Mouse (Mus musculus) layer of hippocampus, adult 18-20 months (tissue): ENCODE measurements around the gene Gpat2. TPM values are rescaled to one million over a fixed set of nuclear protein-coding genes. Genes with fewer than 3 reads are reported as not detected.

Experiments used
- DNase-seq, 2 experiments: peaks; one replicate each; pipeline ENCODE4 v3.0.0; 2022; ENCODE audit warnings: low spot score in 2 of 2
- total RNA-seq, 2 experiments: library from RNA; stranded (reverse); gene quantifications; 2 replicates each; pipeline ENCODE4 v1.2.3; 2021

Gpat2 gene
- total RNA-seq, 2 experiments from 2014 or later = 0.42 TPM; not detected in 1

- no peak for DNase-seq
Measured at GRCm38 (mm10) chr2:127437697-127438096, 12.7 kb downstream of the Gpat2 start.

- DNase-seq = peak; percentile 83 to 93
Measured at GRCm38 (mm10) chr2:127444055-127444789, 19.2 kb downstream of the Gpat2 start, which contains the start of gene Fahd2a. Fahd2a (minus strand) TSS chr2:127444565.

GRCm38 (mm10) chr2:127446847-127447246 lies 21.8 kb downstream of the Gpat2 start:
- no peak for DNase-seq

- DNase-seq = no peak
Measured at GRCm38 (mm10) chr2:127449691-127450090, 24.7 kb downstream of the Gpat2 start.

- DNase-seq = no peak
Measured at GRCm38 (mm10) chr2:127451748-127452147, 26.7 kb downstream of the Gpat2 start.

GRCm38 (mm10) chr2:127453141-127453540 lies 28.1 kb downstream of the Gpat2 start:
- DNase-seq = no peak

GRCm38 (mm10) chr2:127453764-127454163 lies 28.8 kb downstream of the Gpat2 start:
- peak; percentile 42 to 78 for DNase-seq

GRCm38 (mm10) chr2:127459341-127459740 lies 34.3 kb downstream of the Gpat2 start:
- no peak for DNase-seq

- no peak for DNase-seq
Measured at GRCm38 (mm10) chr2:127461351-127461750, 36.4 kb downstream of the Gpat2 start.

GRCm38 (mm10) chr2:127462314-127462713 lies 37.3 kb downstream of the Gpat2 start:
- DNase-seq = peak; percentile 50 to 72

GRCm38 (mm10) chr2:127470183-127470582 lies 45.2 kb downstream of the Gpat2 start:
- no peak for DNase-seq

GRCm38 (mm10) chr2:127470661-127471060 lies 45.7 kb downstream of the Gpat2 start:
- no peak for DNase-seq

GRCm38 (mm10) chr2:127471281-127471680 lies 46.3 kb downstream of the Gpat2 start:
- DNase-seq = no peak

- no peak for DNase-seq
Measured at GRCm38 (mm10) chr2:127472279-127472678, 47.3 kb downstream of the Gpat2 start.

- DNase-seq = no peak
Measured at GRCm38 (mm10) chr2:127479210-127479609, 54.2 kb downstream of the Gpat2 start.

- no peak for DNase-seq
Measured at GRCm38 (mm10) chr2:127479763-127480162, 54.8 kb downstream of the Gpat2 start.

GRCm38 (mm10) chr2:127481841-127482532 lies 57.0 kb downstream of the Gpat2 start:
- DNase-seq = no peak

GRCm38 (mm10) chr2:127482533-127482911 lies 57.5 kb downstream of the Gpat2 start:
- DNase-seq = peak in 1 of 2 experiments; percentile 27

- DNase-seq = peak in 1 of 2 experiments; percentile 30
Measured at GRCm38 (mm10) chr2:127483001-127483400, 58.0 kb downstream of the Gpat2 start.

- peak in 1 of 2 experiments; percentile 53 for DNase-seq
Measured at GRCm38 (mm10) chr2:127484476-127485170, 59.6 kb downstream of the Gpat2 start.
